Mouse (Mus musculus) lung, adult 2 months (tissue): ENCODE measurements at regions not wholly inside any gene's neighbourhood (a gene's known extent, or its start where the extent isn't known, plus 50 kb on each side); places are given as distances from the start of the nearest gene placed in this dataset.

Experiments used
- CTCF ChIP-seq: fragments of 200-500 bp; IDR thresholded peaks from 2 replicates; pipeline ENCODE4 v1.5.1; 2011; ENCODE audit warnings: mild to moderate bottlenecking, low read length, control low read depth; ENCODE audit not compliant: insufficient read depth
- POLR2A ChIP-seq: fragments of 200-500 bp; IDR thresholded peaks from 2 replicates; pipeline ENCODE4 v1.6.1; 2011; ENCODE audit warnings: low read depth, mild to moderate bottlenecking, control low read depth, low read length, borderline replicate concordance; ENCODE audit errors: extremely low read depth

GRCm38 (mm10) chr10:95075897-95076296, 131.3 kb upstream of the Plxnc1 start:
- no peak for TF ChIP-seq POLR2A
- TF ChIP-seq CTCF, result no peak
